Mouse (Mus musculus): ENCODE results near the gene Lmbr1l. TPM values are rescaled to one million over a fixed set of nuclear protein-coding genes. Genes with fewer than 3 reads are reported as not detected.

The Lmbr1l gene
- total and polyA plus RNA-seq, 3 experiments, result 23.4 to 30.4 (median 27.9) TPM

DNA sequence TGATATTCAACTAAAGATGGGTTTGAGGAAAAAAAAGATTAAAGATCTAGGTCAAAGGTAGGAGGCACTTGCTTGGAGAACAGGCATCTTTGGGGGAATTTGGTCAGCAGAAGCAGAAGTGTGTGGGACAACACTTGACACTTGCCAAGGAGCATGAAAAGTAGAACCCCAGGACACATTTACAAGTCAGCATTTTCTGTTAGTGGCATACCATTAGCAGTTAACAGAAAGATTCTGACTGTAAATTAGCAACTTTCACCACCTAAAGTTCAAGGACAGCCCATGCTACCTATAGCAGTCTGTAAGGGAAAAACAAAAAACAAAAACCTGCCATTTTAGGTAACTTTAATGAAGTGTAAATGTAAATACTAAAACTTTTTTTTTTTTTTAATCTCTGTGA, 30.4 kb upstream of the Lmbr1l start:
- dilution Hi-C loops (cut with MboI; ENCODE audit: extremely low pct_ligation_motif_present, extremely low pct_unique_long_range_greater_than_20kb, low sequenced_read_pairs) (no loop called here), in situ Hi-C loops (cut with MboI; ENCODE audit: low pct_ligation_motif_present, low pct_unique_long_range_greater_than_20kb, low sequenced_read_pairs) (loop anchor here (25.0 kb wide), 2 partner anchors 1286 to 1361 kb away; no protein-coding TSS in a partner anchor)
- TF ChIP-seq CHD2 (IDR thresholded peaks at IDR 0.05; ENCODE audit: low read length) (no peak), MEF2A (IDR thresholded peaks at IDR 0.05; ENCODE audit: borderline replicate concordance, low read depth, low read length) (no peak), MYC (IDR thresholded peaks at IDR 0.05; ENCODE audit: low read depth, low read length) (no peak), RCOR1 (conservative IDR thresholded peaks at IDR 0.05; ENCODE audit: low read depth, low read length) (no peak), RAD21 (IDR thresholded peaks at IDR 0.05; ENCODE audit: low read depth, low read length) (no peak), NRF1 (IDR thresholded peaks at IDR 0.05; ENCODE audit: low read depth, low read length) (no peak), CHD1 (IDR thresholded peaks at IDR 0.05; ENCODE audit: low read depth, low read length) (no peak)
- Histone ChIP-seq H3K4me1 (ENCODE audit: control insufficient read depth in 1 of 2, insufficient read depth in 2 of 2) (peaks cover 3 to 8% of the 10 kb centered on the region in 2 experiments; a peak in 3 of 4 replicates), H3K9me3 (replicated peaks; ENCODE audit: low read length) (no peaks in the 10 kb centered on the region), H3K36me3 (replicated peaks in 1 of 2; ENCODE audit: control insufficient read depth in 1 of 2, insufficient read depth in 1 of 2, low read length in 1 of 2) (peaks cover 8 to 27% of the 10 kb centered on the region in 2 experiments), H3K79me2 (replicated peaks; ENCODE audit: control insufficient read depth, extremely low read depth, insufficient read depth, poor library complexity, severe bottlenecking) (peaks cover 6% of the 10 kb centered on the region; the same call in 1 of the 2 replicates), H3K27me3 (replicated peaks) (no peaks in the 10 kb centered on the region), H3K4me3 (replicated peaks in 1 of 3; ENCODE audit: low read depth in 2 of 3, low read length in 2 of 3, poor library complexity in 1 of 3) (no peak overlapping the region), H3K9ac (ENCODE audit: insufficient read depth, low read depth) (no peak overlapping the region), H3K4me2 (ENCODE audit: insufficient read depth, low read depth, poor library complexity, severe bottlenecking) (no peak overlapping the region), H3K27ac (ENCODE audit: insufficient read depth, low read depth) (no peak overlapping the region)
- no peak for DNase-seq (ENCODE audit: extremely low read depth)

- Histone ChIP-seq H3K9ac (ENCODE audit: insufficient read depth, low read depth) (no peak overlapping the region), H3K4me1 (ENCODE audit: control insufficient read depth in 1 of 2, insufficient read depth in 2 of 2) (peaks cover 3 to 8% of the 10 kb centered on the region in 2 experiments; a peak in 3 of 4 replicates), H3K27me3 (replicated peaks) (no peaks in the 10 kb centered on the region), H3K79me2 (replicated peaks; ENCODE audit: control insufficient read depth, extremely low read depth, insufficient read depth, poor library complexity, severe bottlenecking) (peaks cover 6% of the 10 kb centered on the region; the same call in 1 of the 2 replicates), H3K9me3 (replicated peaks; ENCODE audit: low read length) (no peaks in the 10 kb centered on the region), H3K36me3 (replicated peaks in 1 of 2; ENCODE audit: control insufficient read depth in 1 of 2, insufficient read depth in 1 of 2, low read length in 1 of 2) (peaks cover 8 to 27% of the 10 kb centered on the region in 2 experiments), H3K4me2 (ENCODE audit: insufficient read depth, low read depth, poor library complexity, severe bottlenecking) (no peak overlapping the region), H3K27ac (ENCODE audit: insufficient read depth, low read depth) (no peak overlapping the region), H3K4me3 (replicated peaks in 1 of 3; ENCODE audit: low read depth in 2 of 3, low read length in 2 of 3, poor library complexity in 1 of 3) (no peak overlapping the region)
- dilution Hi-C loops (cut with MboI; ENCODE audit: extremely low pct_ligation_motif_present, extremely low pct_unique_long_range_greater_than_20kb, low sequenced_read_pairs) (no loop called here), in situ Hi-C loops (cut with MboI; ENCODE audit: low pct_ligation_motif_present, low pct_unique_long_range_greater_than_20kb, low sequenced_read_pairs) (loop anchor here (25.0 kb wide), 2 partner anchors 1286 to 1361 kb away; no protein-coding TSS in a partner anchor)
- no peak for DNase-seq (ENCODE audit: extremely low read depth)
- no peak for TF ChIP-seq RCOR1 (conservative IDR thresholded peaks at IDR 0.05; ENCODE audit: low read depth, low read length)
- TF ChIP-seq BHLHE40 (IDR thresholded peaks at IDR 0.05; ENCODE audit: low read depth, low read length), result no peak
Measured at GRCm38 (mm10) chr15:98947884-98948283, 29.9 kb upstream of the Lmbr1l start.

GRCm38 (mm10) chr15:98943133-98943532, 25.1 kb upstream of the Lmbr1l start:
- Histone ChIP-seq H3K4me2 (ENCODE audit: insufficient read depth, low read depth, poor library complexity, severe bottlenecking) (no peak overlapping the region), H3K27ac (ENCODE audit: insufficient read depth, low read depth) (no peak overlapping the region), H3K4me3 (replicated peaks in 1 of 3; ENCODE audit: low read depth in 2 of 3, low read length in 2 of 3, poor library complexity in 1 of 3) (no peak overlapping the region), H3K4me1 (ENCODE audit: control insufficient read depth in 1 of 2, insufficient read depth in 2 of 2) (no peaks in the 10 kb centered on the region), H3K27me3 (replicated peaks) (no peaks in the 10 kb centered on the region), H3K9me3 (replicated peaks; ENCODE audit: low read length) (no peaks in the 10 kb centered on the region), H3K9ac (ENCODE audit: insufficient read depth, low read depth) (no peak overlapping the region), H3K36me3 (replicated peaks in 1 of 2; ENCODE audit: control insufficient read depth in 1 of 2, insufficient read depth in 1 of 2, low read length in 1 of 2) (peaks cover 0 to 22% of the 10 kb centered on the region in 2 experiments), H3K79me2 (replicated peaks; ENCODE audit: control insufficient read depth, extremely low read depth, insufficient read depth, poor library complexity, severe bottlenecking) (no peaks in the 10 kb centered on the region)
- dilution Hi-C loops (cut with MboI; ENCODE audit: extremely low pct_ligation_motif_present, extremely low pct_unique_long_range_greater_than_20kb, low sequenced_read_pairs), result no loop called here
- in situ Hi-C loops (cut with MboI; ENCODE audit: low pct_ligation_motif_present, low pct_unique_long_range_greater_than_20kb, low sequenced_read_pairs), result loop anchor here (25.0 kb wide), 2 partner anchors 1281 to 1356 kb away; no protein-coding TSS in a partner anchor
- TF ChIP-seq KAT2A (IDR thresholded peaks at IDR 0.05; ENCODE audit: insufficient replicate concordance, low read length) (no peak), ETS1 (conservative IDR thresholded peaks at IDR 0.05; ENCODE audit: low read depth, low read length) (no peak), POLR2A (IDR thresholded peaks at IDR 0.05; ENCODE audit: low read depth, low read length) (no peak)
- no peak for DNase-seq (ENCODE audit: extremely low read depth)

All from CH12.LX (cell line).